Mouse (Mus musculus): Measurements from ENCODE around the gene Foxp4. TPM values are rescaled to one million over a fixed set of nuclear protein-coding genes. Genes with fewer than 3 reads are reported as not detected.

The Foxp4 gene
- total RNA-seq, 1 experiment from 2014 or later: 9.1 TPM

DNA sequence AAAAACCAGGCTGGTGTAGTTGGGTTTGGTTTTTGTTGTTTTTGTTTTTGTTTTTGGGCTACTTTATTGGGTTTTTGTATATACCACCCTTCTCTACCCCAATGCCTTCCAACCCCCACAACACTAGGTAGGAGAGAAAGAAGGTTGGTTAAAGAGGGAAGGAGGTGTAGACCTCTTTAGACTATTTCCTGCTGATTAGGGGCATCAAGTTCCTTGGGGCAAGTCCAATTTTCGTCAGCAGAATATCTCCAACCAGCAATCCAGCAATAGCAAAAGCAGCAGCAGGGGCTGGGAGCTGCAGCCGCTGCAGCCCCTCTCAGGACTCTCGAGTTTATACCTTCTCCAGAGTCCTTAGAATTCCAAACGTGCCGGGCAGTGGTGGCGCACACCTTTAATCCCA lies 14.4 kb upstream of the Foxp4 start:
- no peak for ATAC-seq (replicated peaks; ENCODE audit: insufficient number of reproducible peaks, low FRiP score, low TSS enrichment, poor library complexity, severe bottlenecking)

DNA sequence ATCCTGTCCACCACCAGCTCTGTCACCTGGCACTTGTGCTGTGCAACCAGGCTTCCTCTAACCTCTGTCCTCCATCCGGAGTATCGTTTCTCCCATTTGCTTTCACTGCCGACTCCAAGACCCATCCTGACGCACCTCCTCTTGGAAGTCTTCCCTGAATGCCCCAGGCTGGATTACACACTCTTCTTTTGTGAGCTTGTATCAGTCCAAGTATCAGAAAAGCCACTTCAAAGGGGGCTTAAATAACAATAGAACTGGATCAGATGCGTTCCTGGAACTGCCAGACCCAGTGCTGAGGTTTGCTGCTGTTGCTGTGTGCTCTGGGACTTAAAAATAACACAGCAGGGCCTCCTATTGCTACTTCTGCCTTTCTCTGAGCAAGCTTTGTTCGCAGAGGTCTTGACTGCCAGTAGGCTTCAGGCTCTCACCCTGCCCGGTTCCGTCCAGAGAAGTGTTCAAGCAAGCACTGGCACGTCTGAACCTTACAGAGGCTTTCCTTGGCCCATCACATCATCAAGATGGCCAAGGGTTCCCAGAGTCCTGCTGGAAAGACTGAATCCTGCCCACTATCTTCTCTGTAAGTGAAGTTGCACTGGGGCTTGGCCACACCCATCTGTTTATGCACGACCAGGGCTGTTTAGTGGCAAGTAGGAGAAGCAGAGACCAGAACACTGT lies 13.6 kb upstream of the Foxp4 start:
- ATAC-seq (replicated peaks; ENCODE audit: insufficient number of reproducible peaks, low FRiP score, low TSS enrichment, poor library complexity, severe bottlenecking): no peak

DNA sequence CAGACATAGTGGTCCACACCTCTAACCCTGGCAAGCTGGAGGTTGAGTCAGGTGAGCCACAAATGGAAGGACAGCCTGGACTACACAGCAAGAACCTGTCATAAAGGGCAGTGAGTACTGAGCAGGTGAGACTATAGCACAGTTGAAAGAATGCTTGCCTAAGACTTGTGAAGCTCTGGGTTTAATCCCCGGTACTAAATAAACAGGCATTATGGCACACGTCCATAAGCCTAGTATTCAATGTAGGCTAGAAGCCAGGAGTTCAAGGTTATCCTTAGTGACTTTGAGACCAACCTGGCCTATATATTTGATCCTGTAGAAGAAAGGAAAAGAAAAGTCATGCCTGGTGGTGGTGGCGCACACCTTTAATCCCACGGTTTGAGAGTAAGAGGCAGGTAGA lies 12.1 kb upstream of the Foxp4 start:
- no peak for ATAC-seq (replicated peaks; ENCODE audit: insufficient number of reproducible peaks, low FRiP score, low TSS enrichment, poor library complexity, severe bottlenecking)

DNA sequence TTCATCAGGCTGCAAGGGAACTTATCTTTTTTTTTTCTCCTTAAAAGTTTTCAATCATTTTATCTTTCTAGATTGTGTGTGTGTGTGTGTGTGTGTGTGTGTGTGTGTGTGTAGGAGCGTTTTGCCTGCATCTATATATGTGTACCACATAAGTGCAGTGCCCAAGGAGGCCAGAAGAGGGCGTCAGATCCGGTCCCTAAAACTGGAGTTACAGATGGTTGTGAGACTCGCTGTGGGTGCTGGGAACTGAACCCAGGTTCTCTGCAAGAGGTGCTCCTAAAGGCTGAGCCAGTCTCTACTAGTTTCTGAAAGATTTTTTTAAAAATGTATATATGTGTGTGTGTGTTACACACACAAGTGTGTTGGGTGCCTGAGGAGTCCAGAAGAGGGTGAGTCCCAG lies 5.0 kb upstream of the Foxp4 start:
- no peak for ATAC-seq (replicated peaks; ENCODE audit: insufficient number of reproducible peaks, low FRiP score, low TSS enrichment, poor library complexity, severe bottlenecking)

DNA sequence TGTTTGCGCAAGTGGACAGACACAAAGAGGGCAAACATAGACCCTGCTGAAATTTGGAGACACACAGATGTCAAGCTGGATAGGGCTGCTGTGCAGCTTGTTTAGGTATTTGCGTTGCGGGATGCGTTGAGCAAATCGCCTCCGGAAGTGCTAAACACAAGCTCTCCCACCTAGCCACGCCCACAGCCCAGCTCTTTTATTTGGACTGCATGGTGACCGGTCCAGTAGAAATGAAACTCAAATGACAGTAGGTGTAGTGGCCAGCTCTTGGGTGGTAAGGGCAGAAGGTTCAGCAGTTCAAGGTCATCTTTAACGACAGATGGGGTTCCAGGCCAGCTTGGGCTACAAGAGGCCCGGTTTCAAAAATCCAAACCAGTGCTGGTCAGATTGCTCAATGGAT lies 1.5 kb upstream of the Foxp4 start:
- ATAC-seq (replicated peaks; ENCODE audit: insufficient number of reproducible peaks, low FRiP score, low TSS enrichment, poor library complexity, severe bottlenecking): no peak

DNA sequence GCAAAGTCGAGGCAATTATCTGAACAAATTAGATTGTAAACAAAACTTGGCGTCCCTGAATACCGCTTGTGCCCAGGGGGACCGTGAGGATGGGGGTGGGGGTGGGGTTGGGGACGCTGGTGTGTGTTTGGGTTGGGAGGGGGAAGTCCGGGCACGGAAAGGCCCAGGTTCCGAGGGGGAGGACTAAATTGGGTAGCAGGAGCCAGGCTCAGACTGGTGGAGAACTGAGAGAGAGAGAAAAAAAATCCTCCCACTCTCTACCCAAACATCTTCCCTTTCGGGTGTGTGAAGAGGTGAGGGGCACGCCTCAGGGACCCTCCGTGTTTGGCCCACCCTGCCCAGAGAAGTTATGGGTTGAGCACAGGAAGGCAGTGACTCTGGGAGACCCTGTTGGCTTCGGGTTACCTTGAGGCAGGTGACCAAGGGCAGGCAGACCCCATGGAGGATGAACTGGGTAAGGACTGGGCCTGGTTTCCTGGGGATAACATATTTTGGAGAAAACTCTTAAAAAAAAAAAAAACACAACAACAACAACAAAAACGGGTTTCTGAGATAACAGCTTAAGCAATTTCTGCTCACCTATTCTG lies 988 bp upstream of the Foxp4 start:
- no peak for ATAC-seq (replicated peaks; ENCODE audit: insufficient number of reproducible peaks, low FRiP score, low TSS enrichment, poor library complexity, severe bottlenecking)

DNA sequence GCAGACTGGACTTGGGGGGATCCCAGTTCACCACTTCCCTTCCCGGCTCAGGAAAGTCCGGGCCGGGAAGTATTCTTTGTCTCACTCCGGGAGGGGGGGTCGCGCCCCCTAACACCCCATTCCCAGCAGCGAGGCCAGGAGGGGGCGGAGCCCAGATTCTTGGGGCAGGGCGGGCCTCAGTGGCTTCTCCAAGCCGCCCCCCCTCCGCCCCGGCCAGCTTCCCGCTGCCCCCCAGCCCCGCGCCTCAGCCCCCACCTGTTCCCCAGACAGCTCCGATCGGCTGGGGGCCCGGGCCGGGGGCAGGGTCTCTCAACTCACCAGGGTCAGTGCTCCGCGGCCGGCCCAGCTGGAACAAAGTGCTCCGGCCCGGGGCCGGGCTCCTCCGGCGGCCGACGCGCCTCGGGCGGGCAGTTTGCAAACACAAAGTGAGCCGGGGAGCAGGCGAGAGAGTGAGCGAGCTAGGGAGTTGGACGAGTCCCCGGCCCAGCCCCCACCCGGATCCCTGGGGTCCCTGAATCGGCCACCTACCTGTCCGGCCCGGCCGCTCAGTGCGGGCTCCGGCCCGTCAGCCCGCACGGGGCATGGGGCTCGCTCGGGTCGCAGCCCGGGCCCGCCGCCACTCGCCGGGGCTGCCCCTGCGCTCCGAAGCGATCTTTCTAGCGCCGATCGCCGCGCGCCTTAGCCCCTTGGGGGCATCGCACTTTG lies 615 bp downstream of the Foxp4 start:
- no peak for ATAC-seq (replicated peaks; ENCODE audit: insufficient number of reproducible peaks, low FRiP score, low TSS enrichment, poor library complexity, severe bottlenecking)

DNA sequence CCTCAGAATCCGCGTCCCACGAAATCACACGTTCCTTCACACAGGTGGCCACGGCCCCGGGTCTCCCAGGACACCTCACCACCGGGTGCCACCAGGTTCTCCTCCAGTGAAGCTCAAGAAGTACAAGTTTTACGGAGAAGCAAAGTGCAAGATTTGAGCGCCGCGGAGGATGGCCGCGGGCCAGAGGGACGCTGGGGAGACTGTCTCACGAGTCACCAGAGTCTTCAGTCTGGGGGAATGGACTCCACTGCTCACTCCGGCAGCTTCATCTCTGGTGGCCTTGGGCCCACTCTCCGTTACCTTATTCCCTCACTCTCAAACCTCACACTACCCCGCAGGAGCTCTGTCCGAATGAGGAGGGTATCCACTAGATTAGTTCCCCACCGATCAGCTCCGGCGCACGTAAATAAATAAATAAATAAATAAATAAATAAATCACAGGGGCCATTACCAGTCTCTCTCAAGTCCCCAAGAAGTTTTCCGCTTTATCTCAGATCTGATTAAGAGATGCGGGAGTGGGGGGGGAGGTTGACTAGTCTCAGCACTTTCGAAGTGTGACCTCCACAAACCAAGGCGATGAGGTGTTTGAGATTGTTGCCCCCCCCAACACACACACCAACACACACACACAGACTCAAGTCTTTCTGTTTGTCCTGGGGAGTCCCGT lies 1.3 kb downstream of the Foxp4 start:
- ATAC-seq (replicated peaks; ENCODE audit: insufficient number of reproducible peaks, low FRiP score, low TSS enrichment, poor library complexity, severe bottlenecking): 0 out of 2 replicates have a peak, but pooled peaks have one; percentile 10

DNA sequence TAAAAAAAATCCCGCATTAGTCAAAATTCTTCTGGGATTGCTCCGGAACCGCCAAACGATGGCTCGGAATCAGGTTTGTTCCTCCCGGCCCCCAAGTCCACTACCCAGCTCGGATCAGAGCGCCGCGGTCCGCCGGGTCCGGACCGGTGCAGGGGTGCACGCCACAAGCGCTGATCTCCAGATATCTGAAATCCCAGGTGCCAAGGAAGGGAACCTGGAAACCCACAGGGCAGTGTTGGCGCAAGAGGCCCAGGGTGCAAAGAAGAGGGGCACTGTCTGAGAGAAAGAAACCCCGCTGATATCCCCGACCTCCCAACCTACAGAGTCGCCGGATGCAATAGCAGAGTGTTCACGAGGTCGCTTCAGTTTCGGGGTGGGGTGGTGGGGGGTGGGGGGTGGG lies 1.9 kb downstream of the Foxp4 start:
- no peak for ATAC-seq (replicated peaks; ENCODE audit: insufficient number of reproducible peaks, low FRiP score, low TSS enrichment, poor library complexity, severe bottlenecking)

DNA sequence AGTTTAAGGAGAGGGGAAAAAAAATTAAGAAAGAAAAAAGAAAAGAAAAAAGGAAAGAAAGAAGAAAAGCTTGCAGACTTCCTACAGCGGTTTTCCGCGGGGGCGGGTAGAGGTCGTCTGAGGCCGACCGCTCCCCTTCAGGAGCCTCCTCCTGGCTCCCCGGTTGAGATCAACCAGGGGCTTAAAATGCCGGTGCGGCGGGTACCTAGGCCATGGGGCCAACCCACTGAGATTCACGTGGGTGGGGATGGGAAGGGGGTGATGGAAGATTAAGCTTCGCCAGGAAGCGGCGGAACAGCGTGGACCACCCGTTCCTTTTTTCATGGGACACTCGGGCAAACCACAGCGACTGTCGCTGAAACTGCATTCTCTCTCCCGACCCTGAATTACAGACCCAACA lies 2.3 kb downstream of the Foxp4 start:
- no peak for ATAC-seq (replicated peaks; ENCODE audit: insufficient number of reproducible peaks, low FRiP score, low TSS enrichment, poor library complexity, severe bottlenecking)

DNA sequence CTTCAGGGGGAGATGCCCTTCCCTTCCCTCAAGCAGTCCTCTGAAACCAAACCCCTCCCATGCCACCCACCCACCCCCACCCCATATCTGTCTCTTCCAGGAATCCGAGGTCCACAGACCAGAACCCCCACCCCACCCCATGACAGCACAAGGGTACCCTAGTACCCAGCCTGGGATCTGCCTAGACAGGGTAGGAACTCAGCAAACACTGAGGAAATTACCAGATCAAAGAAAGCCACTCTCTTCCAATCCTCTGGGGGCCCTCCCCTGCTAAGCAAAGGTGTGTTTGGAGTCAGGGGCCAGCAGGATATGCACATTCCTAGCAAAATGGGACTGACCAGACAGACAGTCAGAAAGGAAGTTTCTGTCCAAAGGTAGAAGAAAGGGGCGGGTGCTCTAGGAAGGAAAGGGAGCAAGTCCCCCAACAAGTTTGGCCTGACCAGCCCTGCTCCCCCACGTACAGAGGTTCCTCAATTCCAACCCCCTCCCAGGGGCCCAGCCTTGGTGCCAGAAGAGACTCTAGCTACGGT lies 3.2 kb downstream of the Foxp4 start:
- ATAC-seq (replicated peaks; ENCODE audit: insufficient number of reproducible peaks, low FRiP score, low TSS enrichment, poor library complexity, severe bottlenecking): no peak

DNA sequence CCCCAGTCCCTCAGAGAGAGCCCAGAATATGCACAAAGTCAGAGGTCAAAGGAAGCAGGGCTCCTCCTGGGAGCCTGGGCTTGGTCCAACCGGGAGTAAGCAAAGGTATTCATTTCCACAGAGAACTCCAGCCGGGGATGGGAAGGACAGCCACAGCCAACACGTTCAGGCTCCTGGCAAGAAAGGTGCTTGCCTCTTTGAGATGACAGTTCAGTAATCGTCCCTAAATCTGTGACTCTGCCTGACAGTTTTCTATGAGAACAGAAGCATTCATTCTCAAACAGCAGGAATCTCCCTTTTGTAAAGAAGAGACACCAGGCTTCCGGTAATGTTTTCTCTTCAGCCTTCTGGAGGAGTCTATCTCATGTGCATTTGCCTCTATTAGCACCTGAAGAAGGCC lies 4.6 kb downstream of the Foxp4 start:
- ATAC-seq (replicated peaks; ENCODE audit: insufficient number of reproducible peaks, low FRiP score, low TSS enrichment, poor library complexity, severe bottlenecking): no peak

DNA sequence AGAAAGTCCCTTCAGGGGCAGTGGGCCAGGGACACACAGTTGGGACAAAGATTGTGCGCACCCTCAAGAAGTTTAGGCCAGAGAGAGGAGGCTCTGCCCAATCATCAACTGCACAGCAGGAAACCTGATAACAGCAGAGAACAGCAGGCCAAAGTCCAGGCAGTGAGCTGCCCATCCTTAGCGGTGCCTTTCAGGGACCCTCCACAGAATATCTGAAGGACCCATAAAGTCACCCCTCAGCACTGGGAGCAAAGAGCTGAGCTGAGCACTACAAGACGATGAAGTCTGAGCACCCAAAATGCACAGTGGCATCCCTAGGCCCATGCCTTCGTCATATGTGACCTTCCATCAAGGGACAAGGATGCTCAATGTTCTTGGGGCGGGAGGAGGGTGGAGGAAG lies 6.5 kb downstream of the Foxp4 start:
- no peak for ATAC-seq (replicated peaks; ENCODE audit: insufficient number of reproducible peaks, low FRiP score, low TSS enrichment, poor library complexity, severe bottlenecking)

DNA sequence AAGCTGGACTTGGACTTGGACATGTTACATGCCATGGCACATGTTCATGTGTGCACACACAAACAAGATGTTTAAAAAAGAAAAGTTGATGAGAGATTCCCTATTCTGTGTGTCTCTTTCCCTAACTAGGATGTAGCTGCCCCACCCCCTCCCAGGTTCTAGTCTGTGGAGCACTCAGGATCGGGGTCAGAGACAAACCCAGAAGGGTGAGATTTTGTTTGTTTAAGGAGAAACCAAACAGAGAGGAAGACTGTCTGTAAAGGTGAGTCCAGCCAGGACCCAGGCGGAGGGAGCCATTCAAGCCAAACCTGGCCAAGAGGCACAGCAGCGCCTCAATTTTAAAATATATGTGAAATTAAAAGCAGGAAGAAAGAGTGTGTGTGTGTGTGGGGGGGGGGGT lies 7.2 kb downstream of the Foxp4 start:
- ATAC-seq (replicated peaks; ENCODE audit: insufficient number of reproducible peaks, low FRiP score, low TSS enrichment, poor library complexity, severe bottlenecking): no peak

DNA sequence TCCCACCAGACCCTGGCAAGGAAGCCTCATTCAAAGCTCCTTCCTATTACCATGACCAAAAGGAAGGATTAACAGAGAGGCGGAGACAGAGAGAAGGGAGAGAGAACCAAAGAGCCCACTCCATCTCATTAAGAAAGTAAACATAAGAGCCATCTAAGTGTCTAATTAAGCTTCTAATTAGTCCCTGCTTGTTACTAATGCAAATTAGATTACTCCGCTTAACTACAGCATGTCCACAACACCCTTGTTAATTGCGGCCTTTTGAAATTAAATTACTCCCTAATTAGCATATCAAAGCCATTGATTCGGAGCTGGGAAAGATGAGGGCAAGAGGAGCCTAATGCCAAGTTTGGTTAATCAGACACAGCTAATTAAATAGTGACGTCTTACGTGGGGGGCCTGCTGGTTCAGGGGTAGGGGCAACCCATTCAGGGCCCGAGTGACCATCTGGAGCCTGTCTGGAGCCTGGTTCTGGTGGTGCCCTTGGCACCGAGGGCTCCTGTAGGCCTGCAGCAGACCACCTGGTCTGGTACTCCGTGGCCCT lies 9.7 kb downstream of the Foxp4 start:
- ATAC-seq (replicated peaks; ENCODE audit: insufficient number of reproducible peaks, low FRiP score, low TSS enrichment, poor library complexity, severe bottlenecking): no peak

DNA sequence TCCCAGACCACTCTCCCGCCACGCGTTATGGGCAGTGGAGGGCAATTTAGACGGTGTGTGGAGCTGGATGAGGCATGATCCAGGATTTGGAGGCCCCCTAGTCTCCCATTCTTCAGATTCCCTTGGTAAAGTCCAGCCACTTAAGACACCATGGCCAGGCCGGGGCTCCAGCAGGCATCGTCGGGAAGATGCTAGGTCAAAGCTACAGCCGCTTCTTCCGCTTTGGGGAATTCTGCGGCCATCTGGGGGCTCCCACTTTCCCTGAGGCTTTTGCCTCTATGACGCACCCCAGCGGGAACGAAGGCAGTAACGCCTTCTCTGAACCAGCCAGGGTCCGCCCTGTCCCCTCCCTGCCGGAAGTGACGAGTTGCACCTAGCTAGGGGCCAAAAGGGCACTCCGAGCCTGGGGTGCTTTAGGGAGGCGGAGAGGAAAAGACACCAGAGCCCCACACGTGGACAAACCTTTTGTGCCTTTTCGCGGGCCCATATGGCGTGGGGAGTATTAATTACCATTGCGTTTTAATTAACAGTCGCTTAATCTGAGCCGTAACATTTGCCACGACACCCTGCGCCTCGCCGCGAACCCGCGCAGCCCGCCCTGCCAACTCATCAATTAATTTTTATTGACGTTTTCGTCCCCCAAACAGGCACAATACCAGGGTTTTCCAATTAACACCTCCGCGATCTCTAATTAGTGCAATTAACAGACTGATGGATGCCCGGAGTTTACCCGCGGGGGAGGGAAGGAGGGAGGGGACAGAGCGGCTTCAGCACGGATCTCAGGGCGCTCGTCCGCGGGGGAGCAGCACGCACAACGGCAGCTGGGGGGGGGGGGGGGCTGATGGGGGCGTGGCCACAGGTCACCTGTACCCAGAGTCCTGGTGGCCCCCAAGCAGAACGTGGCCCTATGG lies 15.1 kb downstream of the Foxp4 start:
- ATAC-seq (replicated peaks; ENCODE audit: insufficient number of reproducible peaks, low FRiP score, low TSS enrichment, poor library complexity, severe bottlenecking): peak; percentile 78

DNA sequence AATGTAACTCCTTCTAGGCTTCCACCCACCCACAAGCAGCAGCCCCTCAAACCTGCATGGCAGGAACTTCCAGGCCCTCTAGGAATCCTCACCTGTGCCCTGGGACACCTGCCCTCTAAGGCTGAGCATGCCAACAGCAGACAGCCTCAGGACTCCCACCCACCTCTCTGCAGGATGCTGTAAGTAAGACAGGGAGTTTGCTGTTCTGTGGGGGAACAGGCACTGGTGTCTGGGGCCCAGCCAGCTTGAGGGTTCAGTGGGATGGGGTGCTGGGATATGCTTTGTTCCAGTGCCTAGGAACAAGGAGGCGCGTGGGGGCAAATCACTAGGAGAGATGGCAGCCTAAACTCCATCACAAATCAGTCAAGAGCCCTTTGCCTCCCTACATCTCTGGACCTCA lies 16.4 kb downstream of the Foxp4 start:
- no peak for ATAC-seq (replicated peaks; ENCODE audit: insufficient number of reproducible peaks, low FRiP score, low TSS enrichment, poor library complexity, severe bottlenecking)

DNA sequence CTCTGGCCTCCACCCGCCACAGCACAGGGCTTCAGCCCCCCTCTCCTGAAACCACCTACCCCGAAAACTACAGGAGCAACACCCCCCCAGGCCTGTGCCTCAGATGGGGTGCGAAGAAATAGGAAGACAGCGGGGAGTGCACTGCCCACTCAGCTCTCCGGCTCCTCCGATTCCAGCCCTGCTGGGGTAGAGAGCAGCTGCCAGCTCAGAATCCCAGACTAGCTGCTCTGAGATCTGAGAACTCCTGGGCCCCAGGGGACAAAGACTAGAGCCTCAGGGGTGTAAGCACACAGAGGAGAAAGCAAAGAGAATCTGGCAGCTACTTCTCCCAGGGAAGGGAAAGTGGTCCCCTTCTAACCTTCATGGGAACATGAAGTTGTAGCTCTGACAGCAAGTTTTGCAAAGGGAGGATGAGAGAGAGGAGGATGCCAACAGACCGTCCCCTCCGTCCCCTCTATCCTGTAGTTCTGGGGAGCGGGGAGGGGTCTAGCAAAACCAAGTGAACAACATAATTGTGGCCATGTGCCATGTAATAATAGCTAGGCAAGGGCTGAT lies 17.0 kb downstream of the Foxp4 start:
- no peak for ATAC-seq (replicated peaks; ENCODE audit: insufficient number of reproducible peaks, low FRiP score, low TSS enrichment, poor library complexity, severe bottlenecking)
